Mouse (Mus musculus) lung, adult 2 months (tissue): ENCODE results near the gene Eefsec. TPM values are rescaled to one million over a fixed set of nuclear protein-coding genes. Genes with fewer than 3 reads are reported as not detected.

Experiments
- DNase-seq: peaks from one replicate; pipeline ENCODE4 v3.0.0; 2022
- H3K4me1 ChIP-seq: fragments of 200-500 bp; 2 replicates; pipeline ENCODE4 v1.6.1; 2011; ENCODE audit warnings: low read length; ENCODE audit not compliant: control insufficient read depth, insufficient read depth
- H3K4me3 ChIP-seq: fragments of 200-500 bp; replicated peaks from 2 replicates; pipeline ENCODE3; 2011; ENCODE audit warnings: low read depth, mild to moderate bottlenecking, control low read depth, low read length; ENCODE audit errors: extremely low read depth
- CTCF ChIP-seq: fragments of 200-500 bp; IDR thresholded peaks from 2 replicates; pipeline ENCODE4 v1.5.1; 2011; ENCODE audit warnings: mild to moderate bottlenecking, low read length, control low read depth; ENCODE audit not compliant: insufficient read depth
- POLR2A ChIP-seq: fragments of 200-500 bp; IDR thresholded peaks from 2 replicates; pipeline ENCODE4 v1.6.1; 2011; ENCODE audit warnings: low read depth, mild to moderate bottlenecking, control low read depth, low read length, borderline replicate concordance; ENCODE audit errors: extremely low read depth
- WGBS: fragments of 180-500 bp; shearing (Covaris S2); methylation state at CpG from one replicate; pipeline ENCODE4 v1.1.7; 2018; 5-methylcytosine and 5-hydroxymethylcytosine counted together
- polyA plus RNA-seq: library from polyadenylated mRNA; depleted of rRNA; stranded (reverse); fragments of >200 nt; gene quantifications from 2 replicates; pipeline ENCODE4 v1.2.3, GENCODE M21; 2012

The Eefsec gene
- polyA plus RNA-seq, 1 experiment, result 16.9 TPM

DNA sequence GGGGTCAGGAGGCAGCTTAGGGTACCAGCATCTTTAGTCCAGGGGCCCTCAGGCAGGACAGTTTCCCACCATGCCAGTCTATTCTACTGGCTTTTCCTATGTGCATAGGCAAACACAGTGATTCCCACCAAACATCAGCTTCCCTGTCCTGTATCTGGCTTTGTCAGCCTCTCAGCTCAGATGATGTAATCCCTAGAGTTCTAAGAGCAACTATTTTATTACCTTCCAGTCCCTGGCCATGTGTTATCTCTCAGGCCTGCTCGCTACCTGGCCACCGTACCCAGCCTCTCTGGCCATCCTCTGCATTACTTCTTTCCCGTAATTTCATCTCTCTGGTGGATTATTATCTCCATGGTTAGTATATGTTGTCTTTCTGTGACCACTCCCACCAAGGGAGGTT, 185.7 kb downstream of the Eefsec start:
- no peak for TF ChIP-seq CTCF
- no peak for TF ChIP-seq POLR2A
- Histone ChIP-seq H3K4me3 (no peak overlapping the region), H3K4me1 (no peaks in the 10 kb centered on the region)
- DNase-seq, result no peak
- 93% methylated on average over 3 of the region's 3 CpGs for WGBS

DNA sequence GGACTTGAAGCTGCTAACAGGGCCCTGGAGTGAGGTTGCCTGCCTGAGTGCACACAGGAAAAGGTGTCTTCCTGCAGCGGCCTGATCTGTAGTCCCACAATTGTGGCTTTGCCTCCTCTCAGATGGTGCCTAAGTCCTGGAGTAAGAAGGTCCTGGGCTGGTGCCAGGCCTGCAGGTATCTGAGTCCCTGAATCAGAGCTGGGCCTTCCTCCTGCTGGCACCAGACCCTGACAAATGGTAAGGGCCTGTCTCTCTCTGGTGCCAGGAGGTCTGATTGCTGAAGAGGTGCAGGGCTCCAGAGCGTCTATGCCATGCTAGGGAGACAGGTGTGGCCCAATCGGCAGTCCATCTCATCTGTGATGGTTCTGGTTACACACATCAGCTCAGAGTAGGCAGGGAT, 186.7 kb downstream of the Eefsec start:
- DNase-seq, result no peak
- WGBS, result 81% methylated on average over 3 of the region's 3 CpGs
- no peaks in the 10 kb centered on the region for H3K4me1 ChIP-seq
- no peak overlapping the region for H3K4me3 ChIP-seq
- TF ChIP-seq CTCF (no peak), POLR2A (no peak)

DNA sequence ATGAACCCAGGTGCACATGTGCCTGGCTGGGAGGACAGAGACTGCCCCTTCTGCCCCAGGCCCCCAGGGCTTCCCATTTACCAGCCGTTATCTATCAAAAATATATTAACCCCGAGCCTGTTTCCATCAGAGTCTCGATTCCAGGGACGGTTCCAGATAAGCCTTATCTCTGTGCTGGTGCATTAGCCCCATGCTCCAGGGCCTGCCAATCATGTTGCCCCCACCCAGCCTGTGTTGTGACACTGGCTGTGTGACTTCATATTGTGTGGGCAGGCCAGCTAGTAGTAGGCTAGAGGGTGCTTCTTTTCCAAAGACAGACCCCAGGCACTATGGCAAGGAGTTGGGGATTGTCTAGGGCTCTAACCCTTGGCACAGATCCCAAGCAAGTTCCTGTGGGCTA, 190.9 kb downstream of the Eefsec start:
- no peak overlapping the region for H3K4me3 ChIP-seq
- H3K4me1 ChIP-seq, result no peaks in the 10 kb centered on the region
- 63% methylated on average over 4 of the region's 4 CpGs for whole genome bisulfite sequencing
- TF ChIP-seq POLR2A (no peak), CTCF (no peak)
- no peak for DNase-seq

DNA sequence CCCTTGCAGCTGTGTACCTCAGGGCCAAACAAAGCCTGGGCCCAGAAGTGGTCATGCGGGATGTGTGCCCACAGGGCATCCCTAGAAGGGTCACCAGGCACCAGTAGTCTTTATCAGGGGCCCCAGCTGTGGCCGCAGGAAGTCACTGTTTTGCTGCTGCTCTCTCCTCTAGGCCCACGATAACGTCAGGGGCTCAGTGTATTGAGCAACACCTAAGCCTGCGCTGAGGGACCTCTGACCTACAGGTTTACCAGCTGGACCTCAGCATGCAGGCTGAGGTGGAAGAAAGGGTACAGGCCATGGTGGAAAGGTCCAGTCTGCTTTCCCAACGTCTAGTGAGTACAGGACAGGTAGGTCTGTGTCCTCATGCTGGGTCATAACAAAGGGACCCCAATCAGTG, 192.3 kb downstream of the Eefsec start:
- TF ChIP-seq CTCF (no peak), POLR2A (no peak)
- 60% methylated on average over 6 of the region's 6 CpGs for WGBS
- no peak for DNase-seq
- Histone ChIP-seq H3K4me1 (no peaks in the 10 kb centered on the region), H3K4me3 (no peak overlapping the region)

DNA sequence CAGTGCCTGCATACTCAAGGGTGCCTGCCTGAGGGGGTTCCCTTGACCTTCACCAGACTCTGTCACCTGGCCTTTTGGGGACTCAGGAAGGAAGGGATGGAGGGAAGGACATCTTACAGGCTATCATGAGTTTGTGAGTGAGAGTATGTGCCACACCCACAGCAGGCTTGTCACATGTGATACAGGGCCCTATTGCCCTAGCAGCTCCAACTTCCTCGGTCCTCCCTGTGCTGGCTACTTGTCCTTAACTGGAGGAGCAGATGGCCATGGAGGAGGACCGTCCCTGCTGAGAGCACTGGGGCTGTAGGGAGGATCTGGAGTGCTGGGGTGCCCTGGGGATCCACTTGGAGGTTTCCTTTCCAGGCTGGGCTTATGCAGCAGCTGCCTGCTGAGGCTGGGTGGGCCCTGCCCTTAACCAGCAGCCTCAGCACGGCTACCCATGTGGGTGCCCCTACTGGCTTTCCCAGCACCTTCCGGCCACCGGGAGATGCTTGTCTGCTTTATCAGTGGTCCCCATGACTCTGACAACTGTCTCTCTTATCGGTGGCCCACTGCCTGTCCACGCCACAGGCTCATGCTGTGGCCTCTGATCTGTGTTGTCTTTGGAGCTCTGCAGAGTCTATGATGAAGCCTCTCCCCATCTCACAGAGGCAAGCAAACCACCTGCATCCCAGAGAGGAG, 194.4 kb downstream of the Eefsec start:
- H3K4me3 ChIP-seq, result no peak overlapping the region
- 76% methylated on average over 7 of the region's 7 CpGs for WGBS
- DNase-seq, result no peak
- H3K4me1 ChIP-seq, result no peaks in the 10 kb centered on the region
- TF ChIP-seq CTCF, result no peak
- TF ChIP-seq POLR2A, result no peak

DNA sequence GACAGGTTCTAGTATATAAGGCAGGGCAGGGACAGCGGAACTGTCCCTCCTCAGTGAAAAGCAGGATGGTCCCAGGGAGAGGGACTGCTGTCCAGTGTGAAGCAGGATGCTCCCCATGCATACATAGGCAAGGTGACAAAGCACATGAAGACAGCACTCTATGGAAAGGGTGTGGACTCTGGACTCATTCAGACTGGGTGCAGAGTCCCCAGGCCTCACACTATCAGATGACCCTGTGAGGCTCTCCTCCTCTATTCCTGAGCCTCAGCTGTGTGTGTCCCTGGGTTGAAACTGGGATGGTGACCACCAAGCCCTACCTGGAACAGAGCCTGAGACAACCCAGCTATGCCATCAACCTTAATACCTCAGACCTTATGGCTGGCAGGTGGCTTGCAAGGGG, 194.9 kb downstream of the Eefsec start:
- H3K4me3 ChIP-seq, result no peak overlapping the region
- WGBS, result 100% methylated on average over 1 of the region's 1 CpGs
- H3K4me1 ChIP-seq, result no peaks in the 10 kb centered on the region
- DNase-seq, result no peak
- TF ChIP-seq CTCF (no peak), POLR2A (no peak)

DNA sequence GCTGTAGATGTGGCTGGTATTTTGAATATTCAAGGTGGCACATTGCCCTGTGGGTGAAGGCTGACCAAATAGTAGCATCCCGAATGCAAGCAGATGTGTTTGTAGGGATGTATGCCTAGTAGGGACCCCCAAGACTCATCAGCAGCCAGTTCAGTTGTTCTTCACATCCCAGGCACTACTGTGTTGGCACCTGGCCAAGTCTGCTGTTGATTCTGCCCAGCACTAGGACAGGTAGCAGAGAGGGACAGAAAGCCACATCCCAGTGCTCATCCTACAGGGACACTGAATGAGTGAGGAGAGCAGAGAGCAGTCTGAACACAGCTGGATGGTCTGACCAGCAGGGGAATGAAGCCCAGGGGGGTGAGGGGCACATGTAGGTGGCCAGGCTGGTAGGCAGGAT, 197.1 kb downstream of the Eefsec start:
- WGBS, result 93% methylated on average over 1 of the region's 1 CpGs
- H3K4me3 ChIP-seq, result no peak overlapping the region
- TF ChIP-seq CTCF, result no peak
- no peak for TF ChIP-seq POLR2A
- DNase-seq, result no peak
- no peaks in the 10 kb centered on the region for H3K4me1 ChIP-seq

DNA sequence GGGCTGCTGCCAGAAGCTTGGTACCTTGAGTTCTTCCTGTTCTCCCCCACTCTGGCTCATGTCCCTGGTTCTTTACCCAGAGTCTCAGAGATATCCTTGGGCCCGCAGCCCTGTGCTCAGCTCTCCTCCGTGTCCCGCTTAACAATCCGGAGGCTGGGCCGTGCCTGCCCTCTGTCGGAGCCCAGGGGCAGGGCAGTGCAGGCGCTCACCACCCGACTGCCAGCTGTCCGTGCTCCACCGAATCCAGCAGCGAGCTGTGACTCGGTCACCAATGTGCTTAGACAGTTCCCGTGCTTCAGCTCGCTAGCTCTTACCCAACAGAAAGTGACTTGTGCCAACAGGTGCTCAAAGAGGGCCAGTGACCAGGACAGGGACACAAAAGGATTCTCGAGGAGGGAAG, 203.7 kb downstream of the Eefsec start:
- Histone ChIP-seq H3K4me1 (peaks cover 2% of the 10 kb centered on the region; the same call in 1 of the 2 replicates), H3K4me3 (no peak overlapping the region)
- 4% methylated on average over 15 of the region's 15 CpGs for WGBS
- TF ChIP-seq POLR2A, result no peak
- TF ChIP-seq CTCF, result peak; percentile 57
- DNase-seq, result peak; percentile 59

DNA sequence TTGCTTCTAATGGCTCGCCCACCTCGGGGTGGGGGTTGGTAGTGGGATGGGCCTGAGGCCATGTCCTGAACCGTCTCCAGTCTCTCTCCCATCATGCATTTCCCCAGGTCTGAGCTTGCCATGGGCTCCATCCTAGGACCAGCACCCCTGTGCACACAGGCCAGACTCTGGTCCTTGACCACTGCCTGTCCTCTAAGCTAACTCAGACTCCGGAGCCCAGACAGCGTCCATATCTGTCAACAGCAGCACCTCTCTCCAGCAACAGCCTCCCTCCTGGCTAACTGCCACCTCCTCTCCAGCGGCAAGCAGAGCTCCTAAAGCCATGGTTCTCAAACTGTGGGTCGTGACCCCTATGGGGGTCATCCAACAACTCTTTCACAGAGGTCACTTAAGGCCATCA, 209.8 kb downstream of the Eefsec start:
- WGBS, result 31% methylated on average over 7 of the region's 7 CpGs

DNA sequence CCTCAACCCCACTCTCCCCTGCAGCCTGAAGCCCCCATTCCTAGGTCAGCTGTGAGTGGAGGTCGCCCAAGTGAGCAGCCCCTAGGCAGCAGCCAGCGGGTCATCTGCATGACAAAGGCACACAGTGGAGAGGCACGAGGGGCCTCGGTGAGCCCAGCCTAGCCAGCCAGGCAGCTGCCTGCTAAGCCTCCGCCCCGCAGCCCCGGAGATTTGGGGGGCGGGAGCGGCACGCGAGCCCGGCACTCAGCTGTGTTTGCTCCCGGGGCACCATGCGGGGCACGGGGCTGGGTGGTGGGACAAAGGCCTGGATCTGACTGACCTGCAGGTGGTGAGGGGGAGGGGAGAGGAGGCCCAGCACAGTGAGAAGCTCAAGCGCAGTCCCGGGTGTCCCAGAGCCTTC, 210.4 kb downstream of the Eefsec start:
- Histone ChIP-seq H3K4me3 (no peak overlapping the region), H3K4me1 (no peaks in the 10 kb centered on the region)
- 12% methylated on average over 17 of the region's 17 CpGs for WGBS
- DNase-seq, result no peak
- TF ChIP-seq POLR2A, result no peak
- no peak for TF ChIP-seq CTCF

More for the DNA sequence above, 209.8 kb downstream of the Eefsec start:
- H3K4me3 ChIP-seq, result no peak overlapping the region
- TF ChIP-seq POLR2A (no peak), CTCF (no peak)
- no peak for DNase-seq
- H3K4me1 ChIP-seq, result no peaks in the 10 kb centered on the region
